Mouse (Mus musculus) adrenal gland, adult (tissue): ENCODE measurements at regions not wholly inside any gene's neighbourhood (a gene's known extent, or its start where the extent isn't known, plus 50 kb on each side); places are given as distances from the start of the nearest gene placed in this dataset.

ENCODE experiments used
- DNase-seq, 2 experiments: peaks; one replicate each; pipeline ENCODE4 v3.0.0; 2022 to 2023; ENCODE audit warnings: low spot score in 1 of 2; ENCODE audit not compliant: inconsistent age in 2 of 2

DNA sequence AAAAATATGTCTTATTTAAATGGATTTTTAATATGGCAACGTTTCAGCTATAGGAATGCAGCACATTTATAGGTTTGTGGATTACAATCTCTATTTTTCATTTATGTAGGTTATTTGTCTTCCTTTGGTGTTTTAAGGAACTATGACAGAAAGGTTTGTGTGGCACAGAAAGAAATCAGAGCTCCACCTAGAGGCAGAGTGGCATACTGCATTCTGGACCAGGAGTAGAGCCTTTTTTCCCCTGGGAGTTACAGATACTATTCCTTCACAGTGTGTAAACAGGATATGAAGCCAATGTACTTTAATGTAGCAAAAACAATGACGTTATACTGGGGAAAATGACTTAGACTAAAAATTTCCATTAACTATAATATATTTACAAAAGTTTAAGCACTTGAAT, 94.9 kb upstream of the St8sia4 start:
- DNase-seq = peak; percentile 23 to 81

DNA sequence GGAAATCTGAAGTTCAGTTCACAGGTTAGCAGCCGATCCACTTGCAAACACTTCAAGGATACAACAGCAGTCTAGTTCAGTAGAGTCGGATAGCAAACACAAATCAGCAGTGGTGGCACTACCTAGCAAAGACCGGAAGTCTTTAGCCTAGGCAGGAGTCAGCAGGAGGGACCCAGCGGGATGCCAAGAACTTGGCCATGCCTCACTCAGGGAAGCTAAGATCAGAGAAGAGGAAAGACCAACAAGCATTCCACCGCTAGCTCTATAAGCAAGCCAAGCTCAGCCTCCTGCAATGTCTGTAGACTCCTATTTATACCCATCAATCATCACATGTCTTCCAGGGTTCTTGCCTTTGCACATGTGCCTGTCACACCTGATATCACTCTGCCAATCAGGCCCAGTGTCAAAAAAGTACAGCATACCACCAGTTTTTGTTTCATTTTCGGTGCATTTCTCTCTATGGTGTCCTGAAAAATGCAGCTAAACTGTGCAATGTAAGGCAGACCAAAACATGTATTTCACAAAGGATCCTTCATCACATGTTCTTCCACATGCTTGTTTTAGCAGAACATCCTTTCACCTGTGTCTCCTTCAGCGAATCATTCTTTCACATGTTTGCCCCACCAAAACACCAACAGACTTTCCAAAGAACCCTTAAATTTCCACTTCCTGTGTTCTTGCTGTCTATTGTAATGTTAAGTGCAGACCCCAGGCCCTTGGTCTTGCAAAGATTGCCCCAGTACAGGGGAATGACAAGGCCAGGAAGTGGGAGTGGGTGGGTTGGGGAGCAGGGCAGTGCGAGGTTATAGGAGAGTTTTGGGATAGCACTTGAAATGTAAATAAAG, 86.9 kb upstream of the St8sia4 start:
- DNase-seq = no peak

DNA sequence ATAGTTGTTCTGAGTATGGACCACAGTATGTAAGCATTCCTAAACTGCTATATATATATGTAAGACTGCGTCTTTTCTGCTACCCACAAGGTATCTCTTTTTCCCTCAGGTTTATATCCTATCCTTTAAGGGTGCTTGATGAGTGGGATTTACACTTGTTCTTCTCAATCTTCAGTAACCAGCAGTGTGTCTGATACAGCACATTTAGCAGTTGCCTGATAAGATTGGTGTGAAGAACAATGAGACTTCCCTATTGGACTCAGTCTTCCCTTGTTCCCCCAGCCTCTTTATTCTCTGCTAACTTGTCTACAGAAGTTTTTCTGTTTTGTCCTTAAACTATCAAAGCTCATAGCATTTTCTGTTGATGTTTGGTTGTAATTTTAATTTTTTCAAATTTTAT, 86.1 kb upstream of the St8sia4 start:
- DNase-seq = no peak

DNA sequence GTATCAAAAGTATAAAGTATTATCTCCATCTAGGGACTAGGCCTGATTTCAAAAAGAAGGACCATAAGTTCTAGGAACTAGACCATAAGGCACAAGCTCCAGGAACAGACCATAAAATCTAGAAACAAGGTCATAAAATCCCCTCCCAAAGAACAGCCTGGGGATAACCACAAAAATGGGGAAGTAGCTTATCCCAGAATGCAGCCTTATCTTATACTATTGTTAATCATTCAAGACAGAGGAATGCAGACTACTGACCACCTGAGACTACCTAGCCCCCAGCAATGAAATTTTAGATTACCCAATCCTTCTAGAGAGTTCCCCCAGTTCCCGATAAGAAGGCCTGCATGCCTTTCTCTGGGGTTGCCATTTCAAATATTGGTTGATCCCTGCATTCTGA, 81.6 kb upstream of the St8sia4 start:
- no peak for DNase-seq

DNA sequence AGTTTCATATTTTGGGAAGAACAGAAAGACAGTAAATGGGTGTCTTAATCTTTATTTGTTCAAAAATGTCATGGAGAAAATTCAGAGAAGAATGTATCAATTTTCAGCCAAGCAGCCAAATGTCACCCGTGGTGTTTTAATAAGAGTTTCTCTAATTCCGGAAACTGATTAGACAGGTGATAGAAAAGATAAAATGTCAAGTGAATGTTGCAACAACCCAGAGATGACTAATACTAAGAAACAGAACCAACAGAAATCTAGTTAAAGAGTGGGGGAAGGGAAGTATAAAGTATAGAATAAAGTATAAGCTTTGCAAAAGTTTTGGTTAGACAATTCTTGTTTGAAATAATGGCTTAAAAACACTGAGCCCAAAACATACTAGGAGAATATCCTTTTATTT, 79.9 kb upstream of the St8sia4 start:
- DNase-seq = no peak

DNA sequence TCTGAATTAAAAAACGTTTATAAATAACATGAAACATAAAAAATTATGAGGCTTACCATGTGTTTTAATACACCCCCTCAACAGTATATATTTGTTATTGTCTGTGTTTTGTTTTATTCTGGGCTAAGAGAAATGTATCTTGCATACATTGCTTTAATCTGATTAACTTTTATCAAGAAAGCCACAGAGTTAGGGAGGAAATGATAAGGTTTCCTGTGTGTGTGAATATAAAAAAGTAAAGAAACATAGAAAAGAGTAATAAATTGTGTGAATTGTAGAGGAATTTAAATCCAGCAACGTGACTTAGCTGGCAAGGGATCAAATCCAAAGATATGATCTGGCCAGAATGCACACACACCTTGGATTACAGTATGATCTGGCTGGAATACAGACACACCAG, 77.1 kb upstream of the St8sia4 start:
- DNase-seq = no peak

DNA sequence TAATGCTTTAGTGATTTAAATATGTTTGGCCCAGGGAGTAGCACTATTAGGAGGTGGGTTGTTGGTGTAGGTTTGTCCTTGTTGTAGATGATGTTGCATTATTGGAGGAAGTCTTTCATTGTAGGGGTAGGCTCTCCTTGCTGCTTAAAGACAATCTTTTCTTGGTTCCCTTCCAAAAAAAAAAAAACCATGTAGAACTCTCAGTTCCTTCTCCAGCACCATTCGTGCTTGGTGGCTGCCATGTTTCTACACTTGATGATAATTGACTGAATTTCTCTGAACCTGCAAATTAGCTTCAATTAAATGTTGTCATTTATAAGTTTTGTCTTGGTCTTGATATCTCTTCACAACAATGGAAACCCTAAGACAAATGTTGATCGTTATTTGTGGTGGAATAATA, 76.0 kb upstream of the St8sia4 start:
- no peak for DNase-seq

DNA sequence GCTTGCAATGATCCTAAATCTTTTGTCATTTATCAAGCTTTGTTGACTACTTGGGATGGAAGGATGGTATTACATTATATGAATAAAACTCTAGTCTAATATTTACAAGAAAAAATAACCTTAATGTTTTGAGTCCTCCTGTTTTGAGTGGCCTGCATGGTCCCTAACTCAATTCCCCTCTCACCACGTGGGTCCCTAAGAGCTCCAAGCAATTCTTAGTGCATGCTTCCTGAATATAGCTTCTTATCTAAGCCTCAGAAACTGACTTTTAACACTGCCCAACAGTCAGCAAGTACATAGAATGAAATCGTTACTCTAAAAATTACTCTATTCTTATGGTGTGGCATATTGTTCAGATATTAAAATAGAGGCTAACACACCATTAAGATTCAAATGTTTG, 52.1 kb upstream of the St8sia4 start:
- no peak for DNase-seq

DNA sequence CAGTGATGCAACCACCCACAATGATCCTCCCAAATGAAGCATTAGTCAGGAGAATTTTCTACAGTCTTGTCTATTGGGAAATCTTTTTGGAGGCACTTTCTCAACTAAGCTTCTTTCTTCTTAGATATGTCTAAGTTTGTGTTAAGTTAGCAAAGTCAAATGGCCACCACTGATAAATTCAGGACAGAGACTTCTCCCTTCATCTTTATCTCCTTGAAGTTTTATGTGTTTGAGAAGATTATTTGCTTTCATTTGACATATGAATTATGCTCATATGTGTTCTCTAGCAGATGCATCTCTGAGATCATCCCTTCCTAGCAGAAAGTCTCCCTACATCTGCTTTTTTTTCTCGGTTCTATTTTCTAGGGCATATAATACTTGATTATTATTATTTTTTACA, 51.4 kb upstream of the St8sia4 start:
- no peak for DNase-seq
